Mouse (Mus musculus) testis, adult 2 months (tissue): Measurements from ENCODE around the gene Slc1a5.

Source experiments
- CTCF ChIP-seq: fragments of 200-500 bp; IDR thresholded peaks from 2 replicates; pipeline ENCODE4 v1.5.1; 2012; ENCODE audit warnings: low read depth, mild to moderate bottlenecking, inconsistent platforms, low read length, moderate library complexity; ENCODE audit not compliant: control insufficient read depth, insufficient read depth, insufficient replicate concordance
- POLR2A ChIP-seq: fragments of 200-500 bp; IDR thresholded peaks from 2 replicates; pipeline ENCODE4 v1.6.1; 2012; ENCODE audit warnings: low read depth, mild to moderate bottlenecking, inconsistent platforms, low read length, moderate library complexity; ENCODE audit not compliant: control insufficient read depth

- no peak for TF ChIP-seq POLR2A
- no peak for TF ChIP-seq CTCF
Measured at GRCm38 (mm10) chr7:16839427-16840108, 58.4 kb downstream of the Slc1a5 start.
